In the genomic region with DNA sequence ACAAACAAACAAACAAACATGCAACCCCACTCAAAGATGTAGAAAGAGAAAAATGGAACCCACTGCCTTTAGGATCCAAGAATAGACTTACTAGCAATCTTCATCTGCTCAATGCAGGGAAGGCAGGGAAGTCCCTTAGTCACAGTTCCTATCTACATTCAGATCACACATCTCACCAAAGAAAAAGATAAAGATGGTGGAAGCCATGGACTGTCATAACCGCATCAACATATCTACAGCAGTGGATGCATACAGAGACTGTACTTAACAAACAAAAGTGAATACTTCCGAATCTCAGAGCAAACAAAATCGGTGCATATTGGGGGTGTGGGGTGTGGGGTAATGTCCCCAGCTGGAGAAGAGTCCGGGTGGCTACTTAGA, we compare ENCODE assay signal across 10 mouse cellular contexts.
DNase-seq lines count a peak whose midpoint lies in the region; ATAC-seq and TF ChIP-seq lines count a peak whose summit lies in the region.
"Had no signal": no experiment of that assay in that cellular context is flagged by ENCODE, and none has a peak within 500 bp of the region (broad histone marks: within the 10 kb centered on the region; RNA-seq: fewer than 3 reads in every experiment).

No protein-coding gene starts in this region.

- no peak for TF ChIP-seq POLR2A in embryonic fibroblast, embryonic 13.5 days (IDR thresholded peaks at IDR 0.05; ENCODE audit: low read depth, low read length)
- no peak for TF ChIP-seq POLR2A in myocyte (IDR thresholded peaks at IDR 0.05; ENCODE audit: insufficient read length, low read depth)

- no peak for DNase-seq in left cerebral cortex, adult 2 months (ENCODE audit: extremely low spot score in 1 of 2, low spot score in 2 of 2)
- DNase-seq in left cerebral cortex, adult 8-10 months (ENCODE audit: low spot score in 2 of 2), result no peak
- DNase-seq in right cerebral cortex, adult 2 months (ENCODE audit: low spot score in 2 of 2), result no peak
- DNase-seq in left cerebral cortex, postnatal 36 days (ENCODE audit: low spot score in 2 of 2), result no peak
- DNase-seq: cerebellum, postnatal 36 days; layer of hippocampus, postnatal 36 days had no signal

- no peak for TF ChIP-seq CTCF in left cerebral cortex, adult 2 months (IDR thresholded peaks at IDR 0.05)
- TF ChIP-seq CTCF in embryonic fibroblast, embryonic 13.5 days (IDR thresholded peaks at IDR 0.05; ENCODE audit: borderline replicate concordance, insufficient read depth, low read length), result no peak

- H3K9me3 ChIP-seq in forebrain, embryonic 12.5 days, result no peaks in the 10 kb centered on the region
- no peaks in the 10 kb centered on the region for H3K9me3 ChIP-seq in forebrain, embryonic 13.5 days (replicated peaks)

- WGBS in forebrain, embryonic 12.5 days, result 78% methylated on average over 4 of the region's 4 CpGs
- 80% methylated on average over 4 of the region's 4 CpGs for whole genome bisulfite sequencing in forebrain, embryonic 13.5 days

- H3K36me3 ChIP-seq in forebrain, embryonic 12.5 days (replicated peaks), result no peaks in the 10 kb centered on the region
- H3K36me3 ChIP-seq in forebrain, embryonic 13.5 days (ENCODE audit: poor library complexity, severe bottlenecking), result no peaks in the 10 kb centered on the region
- H3K36me3 ChIP-seq in myocyte (ENCODE audit: control insufficient read depth, insufficient read depth), result no peaks in the 10 kb centered on the region

- H3K9ac ChIP-seq in forebrain, embryonic 12.5 days, result no peak overlapping the region
- no peak overlapping the region for H3K9ac ChIP-seq in forebrain, embryonic 13.5 days

- H3K27me3 ChIP-seq in forebrain, embryonic 12.5 days, result no peaks in the 10 kb centered on the region
- H3K27me3 ChIP-seq in forebrain, embryonic 13.5 days, result 0 out of 2 replicates have a peak, but pooled peaks cover 3% of the 10 kb centered on the region
- no peaks in the 10 kb centered on the region for H3K27me3 ChIP-seq in myocyte (ENCODE audit: control insufficient read depth, insufficient read depth, insufficient read length)

- H3ac ChIP-seq in myocyte (ENCODE audit: control insufficient read depth, insufficient read length), result no peak overlapping the region

- no peaks in the 10 kb centered on the region for H3K79me2 ChIP-seq in myocyte (ENCODE audit: control insufficient read depth, insufficient read depth)

- ATAC-seq in forebrain, embryonic 12.5 days (ENCODE audit: low FRiP score), result no peak
- ATAC-seq in forebrain, embryonic 13.5 days, result no peak

- intact Hi-C loops in left cerebral cortex, adult 2 months (cut with DNase I), result no loop called here
- intact Hi-C loops in left cerebral cortex, postnatal 36 days (cut with DNase I), result no loop called here

- H3K27ac ChIP-seq in forebrain, embryonic 12.5 days, result no peak overlapping the region
- H3K27ac ChIP-seq in forebrain, embryonic 13.5 days, result no peak overlapping the region
- peak overlapping the region; percentile 63 for H3K27ac ChIP-seq in left cerebral cortex, adult 2 months
- H3K27ac ChIP-seq in embryonic fibroblast, embryonic 13.5 days (ENCODE audit: insufficient read depth, low read length), result peak overlapping the region; percentile 7; the same call in 1 of the 2 replicates

- 0 out of 2 replicates have a peak overlapping the region, but pooled peaks have one; percentile 21 for H3K4me2 ChIP-seq in forebrain, embryonic 12.5 days
- H3K4me2 ChIP-seq in forebrain, embryonic 13.5 days, result no peak overlapping the region; the same call in 1 of the 2 replicates
- peak overlapping the region; percentile 43 for H3K4me2 ChIP-seq in myocyte (ENCODE audit: low read depth)

- no peak overlapping the region for H3K4me3 ChIP-seq in forebrain, embryonic 12.5 days (replicated peaks)
- no peak overlapping the region for H3K4me3 ChIP-seq in forebrain, embryonic 13.5 days
- H3K4me3 ChIP-seq in left cerebral cortex, adult 2 months, result no peak overlapping the region; the same call in 1 of the 2 replicates
- H3K4me3 ChIP-seq in embryonic fibroblast, embryonic 13.5 days (ENCODE audit: insufficient read depth, low read length), result no peak overlapping the region
- no peak overlapping the region for H3K4me3 ChIP-seq in myocyte

- H3K4me1 ChIP-seq in forebrain, embryonic 12.5 days, result peaks cover 8% of the 10 kb centered on the region
- peaks cover 9% of the 10 kb centered on the region for H3K4me1 ChIP-seq in forebrain, embryonic 13.5 days
- H3K4me1 ChIP-seq in embryonic fibroblast, embryonic 13.5 days (ENCODE audit: control insufficient read depth, insufficient read depth, low read length), result peaks cover 5% of the 10 kb centered on the region

TF ChIP-seq in myocyte, 11 proteins besides CTCF, POLR2A, EP300 and RAD21:
- TF ChIP-seq CEBPB (IDR thresholded peaks at IDR 0.05; ENCODE audit: insufficient read depth, poor library complexity, severe bottlenecking), result no peak
- TF ChIP-seq USF1 (IDR thresholded peaks at IDR 0.05; ENCODE audit: low read depth), result no peak
- TF ChIP-seq POLR2AphosphoS2 (IDR thresholded peaks at IDR 0.05; ENCODE audit: insufficient read length, low read depth), result no peak
- TF ChIP-seq MYOD1 (IDR thresholded peaks at IDR 0.05; ENCODE audit: control insufficient read depth in 1 of 3, insufficient read length in 2 of 3, low read depth in 2 of 3), result no peak
- no peak for TF ChIP-seq TCF3 (IDR thresholded peaks at IDR 0.05; ENCODE audit: insufficient read length, low read depth)
- TF ChIP-seq MYOG (IDR thresholded peaks at IDR 0.05; ENCODE audit: control insufficient read depth in 1 of 3, insufficient read depth in 1 of 3, insufficient read length in 2 of 3, low read depth in 2 of 3), result no peak
- no peak for TF ChIP-seq REST (IDR thresholded peaks at IDR 0.05; ENCODE audit: insufficient read depth, insufficient read length)
- TF ChIP-seq E2F4 (IDR thresholded peaks at IDR 0.05; ENCODE audit: insufficient read depth), result no peak
- TF ChIP-seq TCF12 (IDR thresholded peaks at IDR 0.05; ENCODE audit: insufficient read depth, poor library complexity, severe bottlenecking), result no peak

Comparison
In these comparisons a context has a peak if more than half of its experiments do, and no peak if none do; other contexts are left out.
1. H3K27ac ChIP-seq: peak in left cerebral cortex, adult 2 months (single experiment) and embryonic fibroblast, embryonic 13.5 days (single experiment); none in forebrain, embryonic 12.5 days (single experiment) and forebrain, embryonic 13.5 days (single experiment).